Mouse (Mus musculus) hematopoietic stem cell, adult 5-6 weeks (primary cell): Measurements from ENCODE around the gene 1700025G04Rik. TPM values are rescaled to one million over a fixed set of nuclear protein-coding genes. Genes with fewer than 3 reads are reported as not detected.

Experiments used
- ATAC-seq, 2 experiments: fragments of 125-278 bp in 1 of 2; replicated peaks in 1 of 2; 2 replicates each; pipeline ENCODE4 v1.8.0; 2016 to 2017; ENCODE audit warnings: inconsistent platforms in 2 of 2, mild to moderate bottlenecking in 2 of 2, moderate number of reproducible peaks in 2 of 2, low read depth in 1 of 2, moderate TSS enrichment in 1 of 2; ENCODE audit not compliant: low FRiP score in 2 of 2, poor library complexity in 2 of 2, severe bottlenecking in 2 of 2, insufficient read depth in 1 of 2, low TSS enrichment in 1 of 2
- total RNA-seq: library from RNA; stranded (forward); fragments of 172-1452, 232-1000 nt; gene quantifications from 2 replicates; pipeline ENCODE4 v1.2.3, GENCODE M21; 2017

Gene 1700025G04Rik
- total RNA-seq, 1 experiment from 2014 or later = 21.9 TPM

GRCm38 (mm10) chr1:151917736-151918135, 172.2 kb downstream of the 1700025G04Rik start:
- peak; percentile 77 to 91 for ATAC-seq

DNA sequence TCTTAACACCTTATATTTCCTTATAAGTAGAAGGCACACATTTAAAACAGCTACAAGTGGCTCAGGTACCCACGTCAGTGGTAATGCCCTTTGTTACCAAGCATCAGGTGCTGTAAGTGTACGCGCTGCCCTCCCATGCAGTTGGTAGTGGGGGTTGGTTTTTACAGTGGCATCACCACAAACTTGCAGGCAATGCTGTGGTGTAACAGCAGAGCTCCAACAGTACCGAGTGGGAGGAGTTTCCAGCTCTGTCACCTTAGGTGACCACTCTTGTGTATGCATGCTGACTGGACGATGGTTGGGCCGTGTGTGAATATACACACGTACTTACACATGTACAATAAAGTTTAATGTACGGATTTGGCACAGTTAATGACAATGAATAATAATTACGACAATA, 175.4 kb downstream of the 1700025G04Rik start:
- no peak for ATAC-seq

GRCm38 (mm10) chr1:151907014-151907413, 182.9 kb downstream of the 1700025G04Rik start:
- ATAC-seq = no peak

DNA sequence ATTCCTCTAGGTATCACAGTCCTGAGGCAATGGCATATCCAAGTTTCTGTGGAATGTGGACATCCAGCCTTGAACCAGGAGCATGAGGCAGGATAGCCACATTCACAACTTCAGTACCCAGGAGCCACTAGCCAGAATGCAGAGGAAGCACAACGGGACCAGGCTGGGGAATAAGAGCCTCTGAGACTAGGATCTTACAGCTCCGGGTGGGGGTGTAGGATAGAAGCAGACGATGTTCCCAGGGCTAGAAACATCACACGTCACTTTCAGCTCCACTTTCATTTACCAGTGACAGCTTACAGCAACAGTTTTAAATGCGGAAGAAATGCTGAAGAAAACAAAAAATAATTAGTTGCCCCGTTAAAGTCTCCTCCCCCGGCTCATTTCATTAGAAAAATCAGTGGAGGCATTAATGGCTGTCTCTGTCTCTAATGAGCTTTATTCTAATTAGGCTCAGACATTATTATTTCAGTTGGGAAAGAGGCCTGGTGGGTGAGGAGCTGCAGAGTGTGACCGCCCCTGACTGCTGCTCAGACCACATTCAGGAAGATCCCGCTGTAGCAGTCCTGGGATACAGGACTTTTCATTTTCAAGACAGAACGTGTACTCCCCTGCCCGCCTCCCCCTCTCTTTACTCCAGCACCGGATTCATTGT, 189.1 kb downstream of the 1700025G04Rik start:
- no peak for ATAC-seq

DNA sequence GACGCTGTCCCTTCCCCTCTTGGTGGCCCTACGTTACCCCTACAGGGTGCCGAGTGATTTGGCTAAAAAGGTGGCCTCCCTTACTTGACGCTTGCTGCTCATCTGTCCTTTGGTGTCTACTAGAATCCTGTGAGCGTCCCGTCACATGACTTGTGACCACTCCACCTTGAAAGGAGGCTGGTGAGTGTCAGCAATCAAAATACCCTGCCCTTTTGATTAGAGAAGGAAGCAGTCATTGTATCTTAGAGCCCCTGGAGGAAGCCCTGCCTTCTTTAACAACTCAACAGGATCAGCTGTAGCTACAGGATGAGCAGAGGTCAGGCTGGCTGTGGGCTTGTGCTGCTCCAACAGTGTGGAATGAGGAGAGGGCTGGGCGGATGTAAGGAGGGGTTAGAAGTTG, 190.0 kb downstream of the 1700025G04Rik start:
- ATAC-seq = no peak

- ATAC-seq = no peak
Measured at GRCm38 (mm10) chr1:151895406-151895805, 194.5 kb downstream of the 1700025G04Rik start.

DNA sequence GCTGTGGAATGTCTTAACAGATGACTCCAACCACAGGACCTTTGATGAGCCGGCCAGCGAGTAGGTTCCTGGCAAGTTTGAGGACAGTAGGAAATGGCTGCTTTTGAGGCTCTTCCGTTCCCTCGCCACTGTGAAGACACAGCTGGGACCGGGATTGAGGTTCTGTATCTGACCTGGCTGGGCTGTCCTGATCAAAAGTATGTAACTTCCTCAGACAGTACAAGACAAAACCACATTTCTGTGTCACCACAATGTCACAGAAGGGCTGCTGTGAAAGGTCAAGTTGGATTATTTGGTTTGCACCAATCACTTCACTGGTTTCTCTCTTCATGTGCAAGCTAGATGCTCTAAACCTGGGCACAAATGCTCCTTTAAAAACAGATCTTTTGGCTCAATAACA, 195.9 kb downstream of the 1700025G04Rik start:
- peak; percentile 42 to 46; a peak in 3 of 4 replicates for ATAC-seq

GRCm38 (mm10) chr1:151892008-151892407, 197.9 kb downstream of the 1700025G04Rik start:
- ATAC-seq = no peak

GRCm38 (mm10) chr1:151891194-151891593, 198.7 kb downstream of the 1700025G04Rik start:
- ATAC-seq = no peak

DNA sequence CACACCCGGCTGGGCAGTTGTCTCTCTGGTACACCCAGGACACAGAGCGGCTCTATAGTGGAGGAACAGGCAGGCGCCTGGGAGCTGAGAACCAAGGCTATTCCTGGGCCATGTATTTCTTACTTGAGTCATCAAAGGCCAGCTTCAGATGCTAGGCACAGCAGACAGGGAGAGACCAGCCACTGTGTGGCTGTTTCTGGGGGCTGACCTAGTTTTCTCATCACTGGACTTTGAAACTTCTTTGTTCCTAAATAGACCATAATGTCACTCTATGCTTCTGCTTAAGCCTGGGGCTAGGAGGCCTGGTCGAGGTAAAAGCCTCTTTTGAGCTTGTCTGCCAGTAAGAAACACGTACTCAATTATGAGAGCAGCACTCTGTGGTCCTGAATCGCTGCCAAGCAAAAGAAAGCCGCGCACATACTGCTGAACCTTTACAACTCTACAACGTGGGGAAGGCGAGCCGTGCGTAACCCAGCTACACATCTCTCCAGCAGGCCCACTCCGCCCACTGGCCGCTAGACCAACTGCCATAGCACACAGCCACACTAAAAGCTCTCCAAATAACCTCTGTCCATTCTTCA, 199.8 kb downstream of the 1700025G04Rik start:
- no peak for ATAC-seq

DNA sequence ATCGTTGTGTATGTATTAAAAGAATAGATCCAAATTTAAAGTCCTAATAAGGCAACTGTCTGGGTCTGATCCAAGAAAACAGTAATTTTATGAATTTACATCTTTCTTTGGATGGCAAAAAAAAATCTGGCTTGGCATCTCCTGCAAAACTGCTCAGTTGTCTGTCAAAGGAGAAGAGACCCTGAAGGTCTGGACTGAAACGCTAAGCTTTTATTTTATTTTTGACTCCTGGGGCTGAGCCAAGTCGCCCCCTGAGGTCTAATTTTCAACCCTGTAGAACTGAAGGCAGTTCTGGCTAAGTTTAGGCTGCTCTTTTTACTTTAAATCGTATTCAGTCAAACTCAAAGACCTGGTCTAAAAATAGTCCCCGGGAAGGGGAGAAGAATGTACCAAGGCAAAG, 202.3 kb downstream of the 1700025G04Rik start:
- no peak for ATAC-seq

GRCm38 (mm10) chr1:151887126-151887525, 202.8 kb downstream of the 1700025G04Rik start:
- ATAC-seq = no peak

GRCm38 (mm10) chr1:151886171-151886570, 203.8 kb downstream of the 1700025G04Rik start:
- ATAC-seq = no peak

DNA sequence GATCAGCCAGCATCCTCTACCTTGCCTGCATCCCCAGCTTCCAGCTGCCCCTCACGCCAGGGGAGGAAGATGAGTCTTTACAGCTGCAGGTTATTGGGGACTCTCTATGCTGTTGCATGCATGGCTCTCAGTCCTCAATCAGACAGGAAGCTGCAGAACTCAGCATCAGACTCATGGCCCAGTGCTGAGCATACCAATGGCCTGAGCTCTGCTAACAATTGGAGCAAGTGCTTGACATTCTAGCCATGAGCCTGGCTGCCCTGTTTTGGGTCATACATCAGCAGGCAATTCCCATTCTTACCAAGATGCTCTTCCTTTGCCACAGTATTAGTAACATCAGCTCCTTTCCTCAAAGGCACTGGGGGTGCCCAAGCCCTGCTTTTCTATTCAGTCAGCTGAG, 208.7 kb downstream of the 1700025G04Rik start:
- no peak for ATAC-seq

DNA sequence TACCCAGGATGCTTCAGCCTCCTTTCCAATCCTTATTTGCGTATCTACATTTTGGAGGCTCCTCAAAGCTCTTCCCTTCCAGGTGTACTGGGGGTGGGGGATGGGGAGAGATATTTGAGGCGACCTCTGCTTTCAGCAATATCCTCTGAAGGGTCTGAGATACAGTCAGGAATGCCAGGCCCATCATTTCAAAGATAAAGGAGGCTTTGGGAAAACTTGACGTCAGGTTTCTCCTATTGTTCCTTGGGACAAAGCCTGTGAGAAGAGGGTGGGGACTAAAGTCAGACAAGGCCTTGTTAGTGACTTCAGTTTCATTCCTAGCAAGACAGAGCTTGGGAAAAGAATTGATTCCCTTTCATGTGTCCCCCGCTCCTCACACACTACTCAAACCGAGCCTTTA, 209.2 kb downstream of the 1700025G04Rik start:
- ATAC-seq = no peak

- no peak for ATAC-seq
Measured at GRCm38 (mm10) chr1:151879966-151880365, 210.0 kb downstream of the 1700025G04Rik start.

- no peak for ATAC-seq
Measured at GRCm38 (mm10) chr1:151879308-151879850, 210.5 kb downstream of the 1700025G04Rik start.

GRCm38 (mm10) chr1:151878411-151878810, 211.5 kb downstream of the 1700025G04Rik start:
- no peak for ATAC-seq

DNA sequence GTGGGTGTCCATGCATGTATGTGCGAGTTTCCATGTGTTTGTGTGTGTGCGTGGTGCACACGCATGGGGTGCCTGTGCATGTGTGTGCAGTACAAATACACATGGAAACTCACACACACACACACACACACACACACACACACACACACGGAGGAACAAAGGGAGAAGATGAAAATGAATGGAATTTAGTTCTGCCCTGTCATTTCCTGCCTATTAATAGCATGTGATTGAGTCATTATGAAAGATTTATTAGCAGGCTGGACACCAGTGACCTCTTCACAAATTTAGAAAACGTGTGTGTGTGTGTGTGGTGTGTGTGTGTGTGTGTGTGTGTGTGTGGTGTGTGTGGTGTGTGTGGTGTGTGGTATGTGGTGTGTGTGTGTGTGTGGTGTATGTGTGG, 217.0 kb downstream of the 1700025G04Rik start:
- ATAC-seq = no peak
